Mouse (Mus musculus): ENCODE results near the gene Fitm1.

Gene Fitm1

DNA sequence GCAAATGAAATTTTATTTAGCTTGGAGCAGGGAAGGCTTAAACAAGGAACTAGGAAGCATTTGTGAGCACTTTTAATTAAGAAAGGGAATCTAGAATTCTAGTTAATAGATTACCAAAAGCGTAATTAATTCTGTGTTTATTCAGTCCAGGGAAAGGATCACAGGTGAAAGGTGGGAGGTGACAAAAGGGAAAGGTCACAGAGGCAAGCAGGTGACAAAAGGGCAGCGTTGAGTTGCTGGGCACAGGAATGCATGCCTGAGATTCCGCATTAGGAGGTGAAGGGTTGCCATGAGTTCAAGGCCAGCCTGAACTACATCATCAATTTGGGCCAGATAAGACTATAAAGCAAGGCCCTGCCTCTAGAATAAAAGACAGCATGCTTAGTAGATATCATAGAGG, 7.9 kb upstream of the Fitm1 start:
- in situ Hi-C loops (cut with MboI, MseI): loop anchor here (10.0 kb wide), 2 partner anchors 57 to 177 kb away; partner anchors contain the start of genes Dhrs1 and Nop9

DNA sequence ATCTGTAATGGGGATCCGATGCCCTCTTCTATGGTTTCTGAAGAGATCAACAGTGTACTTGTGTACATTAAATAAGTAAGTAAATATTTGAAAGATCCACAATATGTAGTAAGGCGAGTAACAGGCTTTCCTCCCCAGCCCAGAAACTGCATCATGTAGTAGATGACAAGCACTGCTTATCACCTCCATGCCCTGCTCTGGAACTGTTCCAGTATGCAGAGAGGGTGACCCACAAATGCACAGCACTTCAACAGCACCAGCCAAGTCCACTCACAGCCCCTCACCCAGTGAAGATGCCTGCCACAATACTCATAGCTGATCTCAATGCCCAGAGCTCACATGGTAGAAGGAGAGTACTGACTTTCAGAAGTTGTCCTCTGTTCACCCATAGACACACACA, 4.8 kb upstream of the Fitm1 start:
- in situ Hi-C loops (cut with MboI, MseI): no loop called here

GRCm38 (mm10) chr14:55571760-55572159, 3.7 kb upstream of the Fitm1 start:
- in situ Hi-C loops (cut with MboI, MseI): no loop called here

- in situ Hi-C loops (cut with MboI, MseI): no loop called here
Observed at GRCm38 (mm10) chr14:55575711-55576110, 294 bp downstream of the Fitm1 start.

GRCm38 (mm10) chr14:55576376-55576775, 959 bp downstream of the Fitm1 start:
- in situ Hi-C loops (cut with MboI, MseI): no loop called here

DNA sequence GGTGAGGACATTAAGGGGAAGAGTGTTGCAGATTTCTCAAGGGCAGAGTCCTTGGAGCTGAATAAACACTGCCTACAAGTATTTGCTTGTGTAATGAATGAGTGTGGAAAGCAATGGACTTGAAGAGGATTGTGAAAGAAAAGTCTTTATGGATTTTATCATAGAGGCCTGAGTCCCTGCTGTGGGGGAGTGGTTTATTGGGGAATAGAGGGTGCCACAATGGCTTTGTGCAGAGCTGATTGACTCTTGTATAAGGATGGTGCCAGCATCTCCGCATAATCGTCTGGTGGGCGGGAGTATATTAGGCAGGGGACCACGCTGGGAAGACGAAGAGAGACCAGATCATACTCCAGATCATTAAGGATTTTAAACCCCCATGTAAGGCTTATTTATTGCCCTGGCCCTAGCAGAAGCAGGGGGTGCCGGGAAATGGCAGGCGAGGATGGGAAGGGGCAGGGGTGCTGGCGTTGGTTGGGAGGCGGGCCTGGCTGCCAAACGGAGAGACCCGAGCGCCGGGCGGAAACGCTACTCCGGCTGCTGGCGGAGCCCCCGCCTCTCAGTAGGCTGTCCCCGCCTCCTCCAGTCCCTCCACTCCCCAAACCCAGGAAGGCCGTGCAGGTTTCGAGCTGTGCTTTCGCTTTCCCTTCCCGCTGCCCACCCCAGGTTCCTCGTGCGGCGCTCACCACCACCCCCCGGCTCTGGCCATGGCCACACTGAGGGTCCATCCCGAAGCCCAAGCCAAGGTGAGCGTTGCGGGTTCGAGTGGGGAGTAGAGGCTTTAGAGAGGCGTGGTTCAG, 2.7 kb downstream of the Fitm1 start, which contains the start of gene Psme1:
TSS of gene Psme1 (plus strand) at position 253 of the 797 bp plus-strand sequence.
- in situ Hi-C loops (cut with MboI, MseI): no loop called here

DNA sequence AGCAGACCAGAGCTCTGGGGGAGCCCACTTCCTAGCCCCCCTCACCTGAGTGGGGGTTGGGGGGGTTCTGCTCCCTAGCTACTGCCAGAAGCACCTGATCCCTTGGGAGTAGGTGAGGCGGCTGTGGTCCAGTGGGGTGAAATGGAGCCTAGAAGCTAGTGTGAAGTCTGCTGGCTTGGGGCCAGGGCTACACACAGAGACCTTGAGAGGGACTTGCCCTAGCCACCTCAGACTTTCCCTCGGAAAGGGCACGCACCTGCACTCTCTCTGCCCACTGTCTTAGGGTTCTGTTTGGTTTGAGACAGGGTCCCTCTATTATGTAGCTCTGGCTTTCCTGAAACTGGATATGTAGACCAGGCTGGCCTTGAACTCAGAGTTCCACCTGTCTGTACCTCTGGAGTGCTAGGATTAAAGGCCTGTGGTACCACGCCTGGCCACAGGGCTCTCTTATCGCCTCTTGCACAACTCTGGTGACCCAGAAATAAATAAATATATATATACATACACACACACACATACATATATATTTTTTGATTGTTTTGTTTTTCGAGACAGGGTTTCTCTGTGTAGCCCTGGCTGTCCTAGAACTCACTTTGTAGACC, 3.4 kb downstream of the Fitm1 start:
- in situ Hi-C loops (cut with MboI, MseI): no loop called here

DNA sequence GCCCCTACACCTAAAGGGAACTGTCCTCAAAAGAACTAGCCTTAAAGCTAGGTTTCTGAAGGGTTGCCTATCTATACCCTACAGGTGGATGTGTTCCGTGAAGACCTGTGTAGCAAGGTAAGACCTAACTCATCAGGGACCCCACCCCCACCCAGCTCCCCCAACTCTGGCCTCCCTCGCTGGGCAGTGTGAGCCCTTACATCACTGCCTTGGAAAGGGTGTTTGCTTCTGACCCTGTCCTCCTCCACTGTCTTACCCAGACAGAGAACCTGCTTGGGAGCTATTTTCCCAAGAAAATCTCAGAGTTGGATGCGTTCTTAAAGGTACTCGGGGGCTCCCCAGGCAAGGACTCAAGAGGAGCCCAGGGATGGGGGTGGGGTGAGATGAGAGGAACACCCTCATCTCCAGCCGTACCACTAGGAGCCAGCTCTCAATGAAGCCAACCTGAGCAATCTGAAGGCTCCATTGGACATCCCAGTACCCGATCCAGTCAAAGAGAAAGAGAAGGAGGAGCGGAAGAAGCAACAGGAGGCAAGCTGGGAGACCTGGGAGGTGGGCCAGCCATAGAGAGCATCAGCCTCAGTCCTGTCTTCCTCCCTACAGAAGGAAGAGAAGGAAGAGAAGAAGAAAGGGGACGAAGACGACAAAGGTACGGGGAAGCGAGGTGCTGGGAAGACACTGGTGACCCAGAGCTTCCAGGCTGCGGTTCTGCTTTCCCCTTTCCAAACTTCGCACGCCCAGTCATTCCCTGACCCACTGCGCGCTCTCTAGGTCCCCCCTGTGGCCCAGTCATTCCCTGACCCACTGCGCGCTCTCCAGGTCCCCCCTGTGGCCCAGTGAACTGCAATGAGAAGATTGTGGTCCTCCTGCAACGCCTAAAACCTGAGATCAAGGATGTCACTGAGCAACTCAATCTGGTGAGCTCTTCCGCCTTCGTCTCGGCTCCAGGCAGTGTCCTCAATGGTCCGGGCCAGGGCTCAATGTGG, 4.4 kb downstream of the Fitm1 start:
- in situ Hi-C loops (cut with MboI, MseI): no loop called here

DNA sequence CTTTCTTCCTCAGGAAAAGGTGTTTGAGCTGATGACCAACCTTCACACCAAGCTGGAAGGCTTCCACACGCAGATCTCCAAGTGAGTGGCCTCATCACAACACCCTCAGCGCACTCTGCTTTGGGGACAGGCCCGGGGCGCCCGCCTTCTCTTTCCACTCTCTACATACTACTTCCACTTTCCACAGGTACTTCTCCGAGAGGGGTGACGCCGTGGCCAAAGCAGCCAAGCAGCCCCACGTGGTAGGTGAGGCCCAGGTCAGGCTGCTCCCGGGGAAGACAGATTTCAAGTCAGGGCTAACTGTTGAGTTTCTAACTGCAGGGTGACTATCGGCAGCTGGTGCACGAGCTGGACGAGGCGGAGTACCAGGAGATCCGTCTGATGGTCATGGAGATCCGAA, 5.3 kb downstream of the Fitm1 start:
- in situ Hi-C loops (cut with MboI, MseI): no loop called here

- in situ Hi-C loops (cut with MboI, MseI): no loop called here
Observed at GRCm38 (mm10) chr14:55581981-55582681, 6.7 kb downstream of the Fitm1 start.

GRCm38 (mm10) chr14:55584303-55584701, 8.9 kb downstream of the Fitm1 start:
- in situ Hi-C loops (cut with MboI, MseI): no loop called here

DNA sequence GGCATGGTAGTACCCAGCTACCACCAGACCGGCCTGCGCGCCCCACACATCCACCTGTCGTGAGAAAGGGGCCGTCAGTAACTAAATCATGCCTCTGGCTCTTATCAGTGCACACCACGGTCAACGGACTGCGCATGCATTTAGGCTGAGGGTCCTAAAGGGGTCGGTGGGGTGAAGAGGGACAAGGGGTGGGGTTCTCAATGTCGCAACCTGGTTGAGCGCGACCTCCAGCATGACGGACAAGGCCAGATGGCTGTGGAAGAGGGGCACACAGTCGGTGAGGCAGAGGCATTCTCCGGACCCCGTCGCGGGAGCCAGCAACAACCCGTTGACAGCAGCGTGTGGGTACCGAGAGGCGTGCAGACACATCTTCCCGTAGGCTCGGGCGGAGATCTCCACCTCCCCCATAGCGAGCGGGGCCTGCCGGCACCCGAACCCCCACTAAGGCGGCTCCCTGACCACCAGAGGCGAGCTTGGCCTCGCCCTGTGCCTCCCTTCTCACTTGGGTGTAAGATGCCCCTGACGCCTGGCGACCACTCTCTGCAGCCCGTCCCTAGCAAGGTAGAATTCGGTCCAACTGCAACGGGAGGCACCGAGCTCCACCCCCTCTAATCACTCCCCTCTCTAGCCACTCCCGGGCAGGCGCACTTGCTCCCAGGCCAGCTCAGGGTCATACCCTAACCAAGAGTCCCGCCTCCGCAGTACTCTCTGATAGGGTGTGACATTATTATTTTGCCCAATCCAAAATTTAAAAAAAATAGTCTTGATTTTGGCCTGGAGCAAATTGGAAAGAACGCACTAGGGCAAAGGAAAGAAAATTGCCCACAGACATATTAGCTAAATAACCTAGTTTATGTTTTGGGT, 9.5 kb downstream of the Fitm1 start, which contains the start of gene Emc9:
TSS of gene Emc9 (minus strand) at position 601 of the 864 bp plus-strand sequence.
- in situ Hi-C loops (cut with MboI, MseI): no loop called here

DNA sequence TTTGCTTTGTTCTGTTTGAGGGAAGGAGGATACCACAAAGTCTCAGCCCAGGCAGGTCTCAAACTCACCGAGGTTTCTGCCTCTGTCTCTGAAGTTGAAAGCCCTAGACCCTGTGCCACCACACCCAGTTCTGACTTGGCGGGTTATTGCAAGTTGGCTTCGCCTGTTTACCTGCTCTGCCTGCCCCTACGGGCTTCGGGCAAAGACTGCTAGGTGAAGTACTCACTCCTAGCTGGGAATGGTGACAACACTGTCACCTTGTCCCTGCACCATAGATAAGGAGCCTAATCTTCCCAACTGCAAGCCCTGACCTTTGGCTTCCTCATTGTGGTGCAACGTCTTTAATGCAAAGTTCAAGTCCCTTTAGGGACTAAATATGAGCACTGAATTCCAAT, 10.1 kb downstream of the Fitm1 start:
- in situ Hi-C loops (cut with MboI, MseI): no loop called here

DNA sequence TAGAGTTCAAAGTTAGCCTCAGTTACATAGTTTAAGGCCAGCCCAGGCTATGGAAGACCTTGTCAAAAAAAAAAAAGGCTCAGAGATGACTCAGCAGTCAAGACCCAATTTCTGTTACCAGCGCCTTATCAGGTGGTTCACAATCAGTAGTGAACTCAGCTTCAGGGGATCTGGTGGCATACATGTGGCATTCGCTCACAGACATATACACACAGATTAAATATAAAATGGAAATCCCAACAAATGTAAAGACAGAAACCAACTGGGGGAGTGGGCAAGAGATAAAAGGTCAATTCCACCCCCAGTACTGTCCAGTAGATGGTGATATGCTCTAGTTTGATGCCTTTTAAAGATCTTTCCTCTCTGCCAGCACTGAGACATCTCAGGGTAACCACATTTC, 10.7 kb downstream of the Fitm1 start:
- in situ Hi-C loops (cut with MboI, MseI): no loop called here

DNA sequence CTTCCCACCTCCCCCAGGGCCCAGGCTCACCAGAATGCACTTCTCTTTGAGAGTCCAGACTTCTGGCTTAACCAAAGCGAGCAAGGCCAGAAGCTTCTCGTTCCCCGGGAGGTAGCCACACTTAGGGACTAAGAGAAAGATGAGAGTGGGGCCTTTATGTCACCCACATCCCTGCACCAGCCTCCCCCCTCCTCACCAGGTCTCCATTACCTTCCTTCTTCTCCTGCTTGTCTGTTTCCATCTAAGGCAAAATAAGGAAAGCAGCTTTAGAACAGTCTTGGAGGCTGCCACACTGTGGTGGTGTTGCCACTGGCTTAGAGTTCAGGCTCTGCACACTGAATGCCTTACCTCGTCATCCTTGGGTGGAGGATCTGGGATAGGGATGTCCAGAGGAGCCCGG, 13.9 kb downstream of the Fitm1 start:
- in situ Hi-C loops (cut with MboI, MseI): no loop called here

- in situ Hi-C loops (cut with MboI, MseI): no loop called here
Observed at GRCm38 (mm10) chr14:55589771-55590448, 14.5 kb downstream of the Fitm1 start.

GRCm38 (mm10) chr14:55590748-55591330, 15.4 kb downstream of the Fitm1 start, which contains the start of gene Psme2:
Gene Psme2, minus strand, starts transcription at chr14:55591113.
- in situ Hi-C loops (cut with MboI, MseI): no loop called here

DNA sequence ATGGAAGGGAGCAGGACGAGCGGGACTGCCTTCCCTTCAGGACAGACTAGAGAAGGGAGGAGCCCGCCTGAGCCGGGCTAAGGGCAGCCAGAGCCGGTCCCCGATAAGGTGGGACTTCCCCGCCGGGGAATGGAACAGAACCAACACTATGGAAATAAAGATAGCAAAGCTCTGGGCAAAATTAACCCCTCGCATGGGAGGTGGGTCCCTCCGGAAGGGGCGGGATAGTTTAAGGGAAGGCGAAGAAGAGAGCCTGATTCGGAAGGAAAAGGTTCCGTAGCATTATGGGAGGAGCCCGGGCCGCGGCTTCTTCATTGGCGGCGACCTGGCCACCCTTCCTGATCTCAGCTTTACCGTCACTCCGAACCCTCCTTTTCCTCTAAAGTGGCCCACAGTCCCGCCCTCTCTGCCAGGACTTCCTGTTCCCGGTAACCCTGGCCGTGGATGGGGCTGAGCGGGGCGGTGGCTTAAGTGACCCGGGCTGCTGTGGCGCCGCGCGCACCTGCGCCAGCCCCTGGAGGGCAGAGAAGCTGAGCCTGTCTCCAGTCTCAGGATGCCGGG, 16.0 kb downstream of the Fitm1 start, which contains the start of gene Rnf31:
TSS of gene Rnf31 (plus strand) at position 378 of the 561 bp plus-strand sequence.
- in situ Hi-C loops (cut with MboI, MseI): no loop called here

DNA sequence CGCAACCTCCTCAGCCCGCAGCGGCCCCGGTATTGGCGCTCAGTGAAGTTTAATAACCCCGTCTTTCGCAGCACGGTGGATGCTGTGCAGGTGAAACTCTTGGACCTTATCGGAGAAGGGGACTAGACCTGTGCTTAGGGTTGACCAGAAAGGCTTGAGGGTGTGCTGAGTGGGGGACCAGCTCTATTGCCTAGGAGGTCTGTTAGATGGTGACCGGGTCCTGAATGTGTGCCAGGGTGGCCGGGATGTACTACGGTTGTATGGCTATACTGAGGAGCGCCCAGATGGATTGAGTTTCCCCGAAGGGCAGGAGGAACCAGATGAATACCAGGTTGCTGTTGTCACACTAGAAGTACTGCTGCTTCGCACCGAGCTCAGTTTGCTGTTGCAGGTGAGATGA, 16.8 kb downstream of the Fitm1 start:
- in situ Hi-C loops (cut with MboI, MseI): no loop called here

All from T-helper 2 cell (primary cell).